In genomic region chr11:79323985-79324685, GRCm38 (mm10) we compare ENCODE assay signal across 20 mouse cellular contexts. TPM values are rescaled to one million over a fixed set of nuclear protein-coding genes. Genes with fewer than 3 reads are reported as not detected.
DNase-seq lines count a peak whose midpoint lies in the region; ATAC-seq lines count a peak whose summit lies in the region.
"Had no signal": no experiment of that assay in that cellular context is flagged by ENCODE, and none has a peak within 500 bp of the region (broad histone marks: within the 10 kb centered on the region; RNA-seq: fewer than 3 reads in every experiment).

No protein-coding gene starts in this region.

- H3K27me3 ChIP-seq in embryonic facial prominence, embryonic 13.5 days: no peaks in the 10 kb centered on the region
- H3K27me3 ChIP-seq: liver, embryonic 15.5 days; stomach, embryonic 15.5 days had no signal

- no peak overlapping the region for H3K9ac ChIP-seq in embryonic facial prominence, embryonic 13.5 days
- H3K9ac ChIP-seq: liver, embryonic 15.5 days; stomach, embryonic 15.5 days had no signal

- H3K36me3 ChIP-seq in embryonic facial prominence, embryonic 13.5 days: no peaks in the 10 kb centered on the region
- H3K36me3 ChIP-seq: liver, embryonic 15.5 days; midbrain, embryonic 10.5 days; stomach, embryonic 15.5 days had no signal

- no peak overlapping the region for H3K4me3 ChIP-seq in embryonic facial prominence, embryonic 13.5 days
- H3K4me3 ChIP-seq: gastrocnemius, adult 2 months; liver, embryonic 15.5 days; midbrain, embryonic 10.5 days; stomach, embryonic 15.5 days had no signal

- peaks cover 12% of the 10 kb centered on the region; the same call in 1 of the 2 replicates for H3K4me1 ChIP-seq in embryonic facial prominence, embryonic 13.5 days
- H3K4me1 ChIP-seq: liver, embryonic 15.5 days; stomach, embryonic 15.5 days had no signal

- H3K9me3 ChIP-seq in embryonic facial prominence, embryonic 13.5 days: no peaks in the 10 kb centered on the region
- H3K9me3 ChIP-seq: liver, embryonic 15.5 days; midbrain, embryonic 10.5 days; stomach, embryonic 15.5 days had no signal

- 0 out of 2 replicates have a peak, but pooled peaks have one; percentile 32 for ATAC-seq in embryonic facial prominence, embryonic 13.5 days (ENCODE audit: insufficient number of reproducible peaks, insufficient read depth, low FRiP score, low TSS enrichment, low read depth)
- no peak for ATAC-seq in monocyte, adult 5-6 weeks (replicated peaks; ENCODE audit: insufficient number of reproducible peaks, low FRiP score, low TSS enrichment, poor library complexity, severe bottlenecking)
- no peak for ATAC-seq in erythroblast, adult 5-6 weeks (replicated peaks; ENCODE audit: low FRiP score, poor library complexity, severe bottlenecking)
- ATAC-seq: inflammation-experienced regulatory T-cells, adult 6 months had no signal

- no peak overlapping the region for H3K4me2 ChIP-seq in embryonic facial prominence, embryonic 13.5 days
- H3K4me2 ChIP-seq: liver, embryonic 15.5 days; stomach, embryonic 15.5 days had no signal

- intact Hi-C loops in heart, postnatal 10 days (cut with DNase I): loop anchor here (2.0 kb wide), 1 partner anchor 15 kb away; no protein-coding TSS in a partner anchor

- peak overlapping the region; percentile 60 for H3K27ac ChIP-seq in embryonic facial prominence, embryonic 13.5 days
- H3K27ac ChIP-seq: gastrocnemius, adult 2 months; liver, embryonic 15.5 days; midbrain, embryonic 10.5 days; stomach, embryonic 15.5 days had no signal

- WGBS in embryonic facial prominence, embryonic 13.5 days: 23% methylated on average over 12 of the region's 12 CpGs

- DNase-seq in heart, adult 9 months (ENCODE audit: low spot score in 2 of 2): peak; percentile 11 to 38
- DNase-seq in heart, postnatal 10 days: no peak
- DNase-seq in ES-CJ7 (ENCODE audit: low read depth, low spot score) (peak; percentile 82), adipocyte (ENCODE audit: low spot score) (no peak)
- DNase-seq in kidney, postnatal 10 days: peak; percentile 36
- DNase-seq: adrenal gland, adult 8-10 months; gastrocnemius, adult 2 months; right cerebral cortex, postnatal 25 days; thymus, postnatal 36 days had no signal

RNA-seq across cellular contexts. Expression of gene Nf1, which starts 15.4 kb away (rescaled TPM):
- total RNA-seq in heart, postnatal 10 days (2021): 10 to 100 TPM; 37.5 to 38.6 TPM
- 7.8 and 8.6 TPM in 2 replicates for polyA plus RNA-seq in embryonic facial prominence, embryonic 13.5 days (2015; fragmentation: Nextera tagmentation; extraction: Ambion mirVana)
- 13.7 to 20.7 TPM (median 16.1 TPM) in 3 replicates for total RNA-seq in monocyte, adult 5-6 weeks (2017)
- 2.7 and 7.1 TPM in 2 replicates for total RNA-seq in erythroblast, adult 5-6 weeks (2015; ENCODE audit: low replicate concordance)
- 2.1 and 2.5 TPM in 2 replicates for total RNA-seq in erythroblast, adult 5-6 weeks (2017; ENCODE audit: low replicate concordance)

RNA-seq across cellular contexts. Expression of gene Gm9964, which starts 27.4 kb away (rescaled TPM):
- under 1 TPM in 1 of 2 experiments, not detected in 1; 0.37 TPM for total RNA-seq in heart, postnatal 10 days (2021)
- not detected in 2 replicates for polyA plus RNA-seq in embryonic facial prominence, embryonic 13.5 days (2015; fragmentation: Nextera tagmentation; extraction: Ambion mirVana)
- total RNA-seq in monocyte, adult 5-6 weeks (2017): not detected in 3 replicates
- not detected in 2 replicates for total RNA-seq in erythroblast, adult 5-6 weeks (2015; ENCODE audit: low replicate concordance)
- not detected in 2 replicates for total RNA-seq in erythroblast, adult 5-6 weeks (2017; ENCODE audit: low replicate concordance)
- total RNA-seq: adrenal gland, adult 8-10 months; gastrocnemius, adult 2 months had no signal
- polyA plus RNA-seq: C2C12; cortical plate, adult 2 months; forebrain, embryonic 11.5 days; heart, embryonic 14.5 days; inflammation-experienced regulatory T-cells, adult 6 months; liver, embryonic 15.5 days; midbrain, embryonic 10.5 days had no signal

Comparison
In these comparisons a context has a peak if more than half of its experiments do, and no peak if none do; other contexts are left out.
1. DNase-seq: peak in heart, adult 9 months (2 of 2), ES-CJ7 (single experiment) and kidney, postnatal 10 days (single experiment); none in heart, postnatal 10 days (0 of 2) and adipocyte (single experiment).